Mouse (Mus musculus): Measurements from ENCODE around the gene Pkmyt1. TPM values are rescaled to one million over a fixed set of nuclear protein-coding genes. Genes with fewer than 3 reads are reported as not detected.
A peak's percentile ranks its signal among the peaks of the same experiment; 100 is the strongest.

Pkmyt1 gene
- polyA plus RNA-seq (2016; fragmentation: Nextera tagmentation; extraction: Ambion mirVana) = 61.6 and 62.0 TPM in 2 replicates

- 2% methylated on average over 73 of the region's 73 CpGs for WGBS
- DNase-seq (ENCODE audit: low spot score) = peak; percentile 97
- Histone ChIP-seq H3K36me3 (replicated peaks) (no peaks in the 10 kb centered on the region), H3K4me3 (peak within 1 kb of the TSS; percentile 89), H3K27me3 (replicated peaks; ENCODE audit: low read depth, poor library complexity, severe bottlenecking) (peaks cover 9% of the 10 kb centered on the region), H3K27ac (replicated peaks) (peak within 1 kb of the TSS; percentile 94), H3K4me1 (peaks cover 23% of the 10 kb centered on the region), H3K9me3 (no peaks in the 10 kb centered on the region)
Measured at GRCm38 (mm10) chr17:23725999-23726757, at the start of gene Pkmyt1. TSS of gene Pkmyt1 (plus strand) at chr17:23726336.

GRCm38 (mm10) chr17:23676473-23677031 lies 49.6 kb upstream of the Pkmyt1 start:
- Histone ChIP-seq H3K4me3 (peak overlapping the region; percentile 71), H3K9me3 (no peaks in the 10 kb centered on the region), H3K27ac (replicated peaks) (peak overlapping the region; percentile 58), H3K27me3 (replicated peaks; ENCODE audit: low read depth, poor library complexity, severe bottlenecking) (peaks cover 72% of the 10 kb centered on the region), H3K36me3 (replicated peaks) (no peaks in the 10 kb centered on the region), H3K4me1 (peaks cover 66% of the 10 kb centered on the region)
- WGBS = under 1% methylated on average over 37 of the region's 37 CpGs
- peak; percentile 60 for DNase-seq (ENCODE audit: low spot score)

DNA sequence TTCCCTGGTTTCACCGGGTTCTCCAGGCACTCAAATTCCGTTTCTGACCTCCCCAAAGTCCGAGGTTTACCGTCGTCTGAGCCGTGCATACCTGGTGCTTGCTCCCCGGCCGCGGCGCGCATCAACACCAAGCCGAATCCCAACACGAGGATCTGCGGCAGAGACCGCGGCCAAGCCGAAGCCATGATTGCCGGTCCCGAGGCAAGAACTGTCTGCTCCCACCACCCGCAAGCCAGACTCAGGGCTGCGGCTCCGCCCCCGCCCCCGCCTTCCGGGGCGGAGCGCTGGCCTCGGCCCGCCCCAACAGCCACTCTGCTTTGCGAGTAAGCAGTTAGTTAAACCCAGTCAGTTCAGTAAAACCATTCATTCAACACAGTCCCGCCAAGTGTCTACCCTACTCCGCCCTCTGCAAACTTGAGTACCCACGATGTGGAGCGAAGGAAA lies 48.9 kb upstream of the Pkmyt1 start, which contains the start of gene Tnfrsf12a:
Tnfrsf12a (minus strand) TSS at position 233 of the 444 bp plus-strand sequence.
- H3K27ac ChIP-seq (replicated peaks) = peak within 1 kb of the TSS; percentile 58
- peaks cover 69% of the 10 kb centered on the region for H3K4me1 ChIP-seq
- whole genome bisulfite sequencing = under 1% methylated on average over 34 of the region's 34 CpGs
- peak within 1 kb of the TSS; percentile 71 for H3K4me3 ChIP-seq
- H3K27me3 ChIP-seq (replicated peaks; ENCODE audit: low read depth, poor library complexity, severe bottlenecking) = peaks cover 79% of the 10 kb centered on the region
- H3K9me3 ChIP-seq = no peaks in the 10 kb centered on the region
- peak; percentile 91 for DNase-seq (ENCODE audit: low spot score)
- H3K36me3 ChIP-seq (replicated peaks) = no peaks in the 10 kb centered on the region

DNA sequence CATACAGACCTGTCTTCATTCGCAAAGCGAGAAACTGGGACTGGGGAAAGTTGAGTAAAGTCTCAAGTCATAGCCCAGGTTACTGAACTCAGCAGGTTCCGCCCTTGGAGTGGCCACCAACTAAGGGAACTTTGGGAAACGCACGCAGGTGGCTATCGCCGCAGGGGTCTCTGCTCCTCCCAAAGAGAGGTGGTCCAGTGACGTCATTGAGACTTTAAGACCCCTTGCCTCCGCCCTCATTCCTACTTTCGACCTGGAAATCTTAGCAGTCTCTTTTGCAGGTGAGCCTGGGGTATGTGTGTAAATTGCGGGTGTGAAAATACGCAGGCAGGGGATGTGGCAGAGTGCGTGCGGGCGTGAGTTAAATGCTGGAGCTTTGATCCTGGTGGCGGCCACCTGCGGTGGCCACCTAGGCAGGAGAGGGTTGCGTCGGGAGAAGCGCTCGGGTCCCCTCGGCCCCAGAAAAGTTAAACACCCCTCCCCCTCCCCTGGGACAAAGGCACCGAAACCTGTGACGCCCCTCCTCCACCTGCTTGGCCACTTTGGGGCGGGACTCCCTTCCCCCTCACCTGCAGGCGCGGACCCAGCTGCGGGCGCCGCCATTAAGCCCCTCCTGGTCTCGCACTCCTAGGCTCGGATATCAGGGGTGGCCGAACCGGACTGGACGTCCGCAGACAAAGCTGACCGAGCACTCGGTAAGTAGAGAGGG lies 46.9 kb upstream of the Pkmyt1 start, which contains the start of gene Cldn6:
Cldn6 (plus strand) TSS at position 123 of the 709 bp plus-strand sequence.
- H3K9me3 ChIP-seq = no peaks in the 10 kb centered on the region
- DNase-seq (ENCODE audit: low spot score) = peak; percentile 57
- H3K36me3 ChIP-seq (replicated peaks) = no peaks in the 10 kb centered on the region
- H3K4me3 ChIP-seq = peak within 1 kb of the TSS; percentile 51
- H3K27me3 ChIP-seq (replicated peaks; ENCODE audit: low read depth, poor library complexity, severe bottlenecking) = peaks cover 98% of the 10 kb centered on the region
- peaks cover 73% of the 10 kb centered on the region for H3K4me1 ChIP-seq
- WGBS = 3% methylated on average over 38 of the region's 38 CpGs
- H3K27ac ChIP-seq (replicated peaks) = peak within 1 kb of the TSS; percentile 67

DNA sequence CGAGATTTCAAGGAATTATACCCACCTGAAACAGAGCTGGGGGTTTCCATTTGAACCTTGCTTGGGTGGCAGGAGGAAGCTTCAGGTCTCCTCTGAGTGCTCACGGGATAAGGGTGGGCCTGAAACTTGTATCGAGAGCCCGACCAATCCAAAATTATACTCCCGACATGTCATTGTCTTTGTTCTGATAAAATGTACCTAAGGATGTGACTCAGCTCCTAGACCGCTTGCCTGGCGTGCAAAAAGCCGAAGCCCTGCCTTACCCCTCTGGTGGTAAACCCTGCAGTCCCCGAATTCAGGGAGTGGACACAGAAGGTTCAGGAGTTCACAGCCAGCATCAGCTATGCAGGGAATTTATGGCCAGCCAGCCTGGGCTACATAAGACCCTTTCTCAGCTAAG lies 45.8 kb upstream of the Pkmyt1 start:
- DNase-seq (ENCODE audit: low spot score) = no peak
- H3K27ac ChIP-seq (replicated peaks) = peak overlapping the region; percentile 67; the same call in 1 of the 2 replicates
- H3K9me3 ChIP-seq = no peaks in the 10 kb centered on the region
- H3K4me3 ChIP-seq = peak overlapping the region; percentile 51
- H3K36me3 ChIP-seq (replicated peaks) = no peaks in the 10 kb centered on the region
- H3K27me3 ChIP-seq (replicated peaks; ENCODE audit: low read depth, poor library complexity, severe bottlenecking) = peaks cover 98% of the 10 kb centered on the region
- 74% methylated on average over 9 of the region's 9 CpGs for WGBS
- H3K4me1 ChIP-seq = peaks cover 69% of the 10 kb centered on the region

DNA sequence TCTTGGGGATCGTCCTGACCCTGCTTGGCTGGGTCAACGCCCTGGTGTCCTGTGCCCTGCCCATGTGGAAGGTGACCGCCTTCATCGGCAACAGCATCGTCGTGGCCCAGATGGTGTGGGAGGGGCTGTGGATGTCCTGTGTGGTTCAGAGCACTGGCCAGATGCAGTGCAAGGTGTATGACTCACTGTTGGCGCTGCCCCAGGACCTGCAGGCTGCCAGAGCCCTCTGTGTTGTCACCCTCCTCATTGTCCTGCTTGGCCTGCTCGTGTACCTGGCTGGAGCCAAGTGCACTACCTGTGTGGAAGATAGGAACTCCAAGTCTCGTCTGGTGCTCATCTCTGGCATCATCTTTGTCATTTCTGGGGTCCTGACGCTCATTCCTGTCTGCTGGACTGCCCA lies 45.0 kb upstream of the Pkmyt1 start:
- Histone ChIP-seq H3K9me3 (no peaks in the 10 kb centered on the region), H3K4me3 (peak overlapping the region; percentile 51), H3K27me3 (replicated peaks; ENCODE audit: low read depth, poor library complexity, severe bottlenecking) (peaks cover 94% of the 10 kb centered on the region), H3K36me3 (replicated peaks) (no peaks in the 10 kb centered on the region), H3K4me1 (peaks cover 62% of the 10 kb centered on the region), H3K27ac (replicated peaks) (no peak overlapping the region)
- no peak for DNase-seq (ENCODE audit: low spot score)
- WGBS = 77% methylated on average over 10 of the region's 10 CpGs

GRCm38 (mm10) chr17:23682092-23682491 lies 44.0 kb upstream of the Pkmyt1 start:
- WGBS = 67% methylated on average over 4 of the region's 4 CpGs
- H3K4me1 ChIP-seq = peaks cover 52% of the 10 kb centered on the region
- H3K9me3 ChIP-seq = no peaks in the 10 kb centered on the region
- H3K4me3 ChIP-seq = peak overlapping the region; percentile 51; the same call in 1 of the 2 replicates
- no peak overlapping the region for H3K27ac ChIP-seq (replicated peaks)
- H3K36me3 ChIP-seq (replicated peaks) = no peaks in the 10 kb centered on the region
- DNase-seq (ENCODE audit: low spot score) = no peak
- peaks cover 85% of the 10 kb centered on the region for H3K27me3 ChIP-seq (replicated peaks; ENCODE audit: low read depth, poor library complexity, severe bottlenecking)

GRCm38 (mm10) chr17:23682530-23682929 lies 43.6 kb upstream of the Pkmyt1 start:
- Histone ChIP-seq H3K4me1 (peaks cover 47% of the 10 kb centered on the region), H3K9me3 (no peaks in the 10 kb centered on the region), H3K27ac (replicated peaks) (peak overlapping the region; percentile 63; the same call in 1 of the 2 replicates), H3K4me3 (peak overlapping the region; percentile 51), H3K36me3 (replicated peaks) (no peaks in the 10 kb centered on the region), H3K27me3 (replicated peaks; ENCODE audit: low read depth, poor library complexity, severe bottlenecking) (peaks cover 81% of the 10 kb centered on the region)
- WGBS = 64% methylated on average over 3 of the region's 3 CpGs
- no peak for DNase-seq (ENCODE audit: low spot score)

DNA sequence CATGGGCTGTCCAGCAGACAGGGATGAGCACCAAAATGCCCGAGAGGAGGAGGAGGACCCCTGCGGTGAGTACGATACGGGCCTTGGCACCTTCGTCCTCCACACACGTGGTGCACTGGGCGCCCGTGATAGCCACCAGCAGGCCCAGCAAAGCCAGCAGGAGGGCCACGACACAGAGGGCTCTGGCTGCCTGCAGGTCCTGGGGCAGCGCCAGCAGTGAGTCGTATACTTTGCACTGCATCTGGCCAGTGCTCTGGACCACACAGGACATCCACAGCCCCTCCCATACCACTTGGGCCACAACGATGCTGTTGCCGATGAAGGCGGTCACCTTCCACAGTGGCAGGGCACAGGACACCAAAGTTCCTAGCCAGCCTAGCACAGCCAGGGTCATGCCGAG lies 42.9 kb upstream of the Pkmyt1 start:
- no peaks in the 10 kb centered on the region for H3K36me3 ChIP-seq (replicated peaks)
- no peaks in the 10 kb centered on the region for H3K9me3 ChIP-seq
- peak overlapping the region; percentile 51 for H3K4me3 ChIP-seq
- 26% methylated on average over 15 of the region's 15 CpGs for WGBS
- peaks cover 74% of the 10 kb centered on the region for H3K27me3 ChIP-seq (replicated peaks; ENCODE audit: low read depth, poor library complexity, severe bottlenecking)
- peaks cover 44% of the 10 kb centered on the region for H3K4me1 ChIP-seq
- peak overlapping the region; percentile 63 for H3K27ac ChIP-seq (replicated peaks)
- DNase-seq (ENCODE audit: low spot score) = no peak

GRCm38 (mm10) chr17:23683856-23684672 lies 42.1 kb upstream of the Pkmyt1 start, which contains the start of gene Cldn9:
TSS of gene Cldn9 (minus strand) at chr17:23684026.
- Histone ChIP-seq H3K4me3 (peak within 1 kb of the TSS; percentile 51), H3K4me1 (peaks cover 44% of the 10 kb centered on the region), H3K36me3 (replicated peaks) (no peaks in the 10 kb centered on the region), H3K9me3 (no peaks in the 10 kb centered on the region), H3K27ac (replicated peaks) (peak within 1 kb of the TSS; percentile 63), H3K27me3 (replicated peaks; ENCODE audit: low read depth, poor library complexity, severe bottlenecking) (peaks cover 66% of the 10 kb centered on the region)
- DNase-seq (ENCODE audit: low spot score) = peak; percentile 55
- 10% methylated on average over 15 of the region's 15 CpGs for WGBS

- DNase-seq (ENCODE audit: low spot score) = peak; percentile 22
- 65% methylated on average over 1 of the region's 1 CpGs for WGBS
- peaks cover 46% of the 10 kb centered on the region for H3K4me1 ChIP-seq
- H3K36me3 ChIP-seq (replicated peaks) = no peaks in the 10 kb centered on the region
- no peak overlapping the region for H3K4me3 ChIP-seq
- H3K9me3 ChIP-seq = no peaks in the 10 kb centered on the region
- H3K27ac ChIP-seq (replicated peaks) = 0 out of 2 replicates have a peak overlapping the region, but pooled peaks have one; percentile 36
- peaks cover 30% of the 10 kb centered on the region for H3K27me3 ChIP-seq (replicated peaks; ENCODE audit: low read depth, poor library complexity, severe bottlenecking)
Measured at GRCm38 (mm10) chr17:23694491-23694890, 31.6 kb upstream of the Pkmyt1 start.
